Mouse (Mus musculus): Measurements from ENCODE around the gene Zfp710.

- TF ChIP-seq POLR2A (IDR thresholded peaks at IDR 0.05; ENCODE audit: low read depth, low read length) (no peak), CTCF (IDR thresholded peaks at IDR 0.05; ENCODE audit: borderline replicate concordance, insufficient read depth, low read length) (no peak)
Measured at GRCm38 (mm10) chr7:79987745-79988144, 36.9 kb upstream of the Zfp710 start.
